Mouse (Mus musculus): Measurements from ENCODE around the gene Psen1. TPM values are rescaled to one million over a fixed set of nuclear protein-coding genes. Genes with fewer than 3 reads are reported as not detected.

Gene Psen1
- polyA plus RNA-seq, 1 experiment from 2014 or later = 60.9 TPM

- Histone ChIP-seq H3K36me3 (peaks cover 70% of the 10 kb centered on the region), H3K27me3 (ENCODE audit: low read depth, poor library complexity, severe bottlenecking) (no peaks in the 10 kb centered on the region)
- 91% methylated on average over 4 of the region's 4 CpGs for WGBS
These were observed 14.8 kb downstream of the Psen1 start for GRCm38 (mm10) chr12:83702796-83703195.

GRCm38 (mm10) chr12:83706951-83707350 lies 19.0 kb downstream of the Psen1 start:
- Histone ChIP-seq H3K36me3 (peaks cover 61% of the 10 kb centered on the region), H3K27ac (no peak overlapping the region), H3K9me3 (replicated peaks) (no peaks in the 10 kb centered on the region), H3K4me3 (no peak overlapping the region), H3K4me1 (no peaks in the 10 kb centered on the region; the same call in 1 of the 2 replicates), H3K27me3 (ENCODE audit: low read depth, poor library complexity, severe bottlenecking) (no peaks in the 10 kb centered on the region)
- 82% methylated on average over 4 of the region's 4 CpGs for WGBS
- no peak for DNase-seq (ENCODE audit: low spot score)

More at GRCm38 (mm10) chr12:83702796-83703195, 14.8 kb downstream of the Psen1 start:
- Histone ChIP-seq H3K9me3 (replicated peaks) (no peaks in the 10 kb centered on the region), H3K4me1 (no peaks in the 10 kb centered on the region; the same call in 1 of the 2 replicates), H3K4me3 (no peak overlapping the region), H3K27ac (no peak overlapping the region)
- no peak for DNase-seq (ENCODE audit: low spot score)

- H3K27me3 ChIP-seq (ENCODE audit: low read depth, poor library complexity, severe bottlenecking) = no peaks in the 10 kb centered on the region
- peaks cover 61% of the 10 kb centered on the region for H3K36me3 ChIP-seq
- H3K27ac ChIP-seq = no peak overlapping the region
- no peaks in the 10 kb centered on the region; the same call in 1 of the 2 replicates for H3K4me1 ChIP-seq
- no peak for DNase-seq (ENCODE audit: low spot score)
- WGBS = 88% methylated on average over 7 of the region's 7 CpGs
- no peaks in the 10 kb centered on the region for H3K9me3 ChIP-seq (replicated peaks)
- H3K4me3 ChIP-seq = no peak overlapping the region
These were observed 20.5 kb downstream of the Psen1 start for GRCm38 (mm10) chr12:83708160-83709092.

- Histone ChIP-seq H3K27ac (no peak overlapping the region), H3K27me3 (ENCODE audit: low read depth, poor library complexity, severe bottlenecking) (no peaks in the 10 kb centered on the region), H3K4me3 (no peak overlapping the region), H3K4me1 (no peaks in the 10 kb centered on the region; the same call in 1 of the 2 replicates), H3K9me3 (replicated peaks) (no peaks in the 10 kb centered on the region), H3K36me3 (peaks cover 65% of the 10 kb centered on the region)
- 87% methylated on average over 2 of the region's 2 CpGs for WGBS
- DNase-seq (ENCODE audit: low spot score) = no peak
These were observed 22.0 kb downstream of the Psen1 start for GRCm38 (mm10) chr12:83709934-83710333.

GRCm38 (mm10) chr12:83713749-83714148 lies 25.8 kb downstream of the Psen1 start:
- Histone ChIP-seq H3K4me1 (no peaks in the 10 kb centered on the region), H3K27ac (no peak overlapping the region), H3K27me3 (ENCODE audit: low read depth, poor library complexity, severe bottlenecking) (no peaks in the 10 kb centered on the region), H3K9me3 (replicated peaks) (no peaks in the 10 kb centered on the region), H3K4me3 (no peak overlapping the region), H3K36me3 (peaks cover 83% of the 10 kb centered on the region)
- no peak for DNase-seq (ENCODE audit: low spot score)
- 61% methylated on average over 2 of the region's 2 CpGs for WGBS

GRCm38 (mm10) chr12:83716416-83717184 lies 28.6 kb downstream of the Psen1 start:
- no peaks in the 10 kb centered on the region for H3K9me3 ChIP-seq (replicated peaks)
- H3K4me1 ChIP-seq = no peaks in the 10 kb centered on the region
- peaks cover 89% of the 10 kb centered on the region for H3K36me3 ChIP-seq
- no peak overlapping the region for H3K27ac ChIP-seq
- 93% methylated on average over 15 of the region's 15 CpGs for WGBS
- DNase-seq (ENCODE audit: low spot score) = no peak
- no peaks in the 10 kb centered on the region for H3K27me3 ChIP-seq (ENCODE audit: low read depth, poor library complexity, severe bottlenecking)
- no peak overlapping the region for H3K4me3 ChIP-seq

- 93% methylated on average over 1 of the region's 1 CpGs for WGBS
- H3K9me3 ChIP-seq (replicated peaks) = no peaks in the 10 kb centered on the region
- no peaks in the 10 kb centered on the region for H3K4me1 ChIP-seq
- H3K27me3 ChIP-seq (ENCODE audit: low read depth, poor library complexity, severe bottlenecking) = no peaks in the 10 kb centered on the region
- peaks cover 87% of the 10 kb centered on the region for H3K36me3 ChIP-seq
- no peak for DNase-seq (ENCODE audit: low spot score)
- H3K27ac ChIP-seq = no peak overlapping the region
- H3K4me3 ChIP-seq = no peak overlapping the region
These were observed 31.5 kb downstream of the Psen1 start for GRCm38 (mm10) chr12:83719431-83719830.

- WGBS = 76% methylated on average over 6 of the region's 6 CpGs
- Histone ChIP-seq H3K4me1 (no peaks in the 10 kb centered on the region), H3K27ac (no peak overlapping the region), H3K4me3 (no peak overlapping the region), H3K27me3 (ENCODE audit: low read depth, poor library complexity, severe bottlenecking) (no peaks in the 10 kb centered on the region), H3K36me3 (peaks cover 87% of the 10 kb centered on the region), H3K9me3 (replicated peaks) (no peaks in the 10 kb centered on the region)
- DNase-seq (ENCODE audit: low spot score) = no peak
These were observed 33.3 kb downstream of the Psen1 start for GRCm38 (mm10) chr12:83721281-83721680.

GRCm38 (mm10) chr12:83723037-83723436 lies 35.1 kb downstream of the Psen1 start:
- WGBS = 93% methylated on average over 3 of the region's 3 CpGs
- peaks cover 84% of the 10 kb centered on the region for H3K36me3 ChIP-seq

GRCm38 (mm10) chr12:83726510-83727308 lies 38.8 kb downstream of the Psen1 start:
- H3K27ac ChIP-seq = no peak overlapping the region
- DNase-seq (ENCODE audit: low spot score) = no peak

More at GRCm38 (mm10) chr12:83723037-83723436, 35.1 kb downstream of the Psen1 start:
- DNase-seq (ENCODE audit: low spot score) = no peak
- Histone ChIP-seq H3K27ac (no peak overlapping the region), H3K9me3 (replicated peaks) (no peaks in the 10 kb centered on the region), H3K27me3 (ENCODE audit: low read depth, poor library complexity, severe bottlenecking) (no peaks in the 10 kb centered on the region), H3K4me3 (no peak overlapping the region), H3K4me1 (no peaks in the 10 kb centered on the region)

GRCm38 (mm10) chr12:83732225-83732624 lies 44.3 kb downstream of the Psen1 start:
- Histone ChIP-seq H3K9me3 (replicated peaks) (no peaks in the 10 kb centered on the region), H3K27me3 (ENCODE audit: low read depth, poor library complexity, severe bottlenecking) (no peaks in the 10 kb centered on the region), H3K4me1 (no peaks in the 10 kb centered on the region), H3K4me3 (no peak overlapping the region), H3K36me3 (peaks cover 91% of the 10 kb centered on the region), H3K27ac (no peak overlapping the region)
- 97% methylated on average over 5 of the region's 5 CpGs for WGBS
- no peak for DNase-seq (ENCODE audit: low spot score)

More at GRCm38 (mm10) chr12:83726510-83727308, 38.8 kb downstream of the Psen1 start:
- Histone ChIP-seq H3K9me3 (replicated peaks) (no peaks in the 10 kb centered on the region), H3K4me3 (no peak overlapping the region), H3K27me3 (ENCODE audit: low read depth, poor library complexity, severe bottlenecking) (no peaks in the 10 kb centered on the region), H3K36me3 (peaks cover 91% of the 10 kb centered on the region), H3K4me1 (no peaks in the 10 kb centered on the region)
- 82% methylated on average over 12 of the region's 12 CpGs for WGBS

- no peaks in the 10 kb centered on the region for H3K4me1 ChIP-seq
- H3K27me3 ChIP-seq (ENCODE audit: low read depth, poor library complexity, severe bottlenecking) = no peaks in the 10 kb centered on the region
- peaks cover 76% of the 10 kb centered on the region for H3K36me3 ChIP-seq
- whole genome bisulfite sequencing = 96% methylated on average over 10 of the region's 10 CpGs
- DNase-seq (ENCODE audit: low spot score) = no peak
- no peak overlapping the region for H3K27ac ChIP-seq
- no peaks in the 10 kb centered on the region for H3K9me3 ChIP-seq (replicated peaks)
- H3K4me3 ChIP-seq = no peak overlapping the region
These were observed 46.1 kb downstream of the Psen1 start for GRCm38 (mm10) chr12:83734047-83734446.

Measured in limb, embryonic 10.5 days (tissue).